Mouse (Mus musculus) cerebellum, adult (tissue): ENCODE measurements around the gene Fcgr3.

Experiments
- ATAC-seq: cut with Nextera tagmentation; 2 replicates; pipeline ENCODE4 v1.9.2; 2017; ENCODE audit warnings: mild to moderate bottlenecking, moderate library complexity, mixed read lengths; ENCODE audit not compliant: insufficient number of reproducible peaks, low FRiP score, low TSS enrichment

The Fcgr3 gene

DNA sequence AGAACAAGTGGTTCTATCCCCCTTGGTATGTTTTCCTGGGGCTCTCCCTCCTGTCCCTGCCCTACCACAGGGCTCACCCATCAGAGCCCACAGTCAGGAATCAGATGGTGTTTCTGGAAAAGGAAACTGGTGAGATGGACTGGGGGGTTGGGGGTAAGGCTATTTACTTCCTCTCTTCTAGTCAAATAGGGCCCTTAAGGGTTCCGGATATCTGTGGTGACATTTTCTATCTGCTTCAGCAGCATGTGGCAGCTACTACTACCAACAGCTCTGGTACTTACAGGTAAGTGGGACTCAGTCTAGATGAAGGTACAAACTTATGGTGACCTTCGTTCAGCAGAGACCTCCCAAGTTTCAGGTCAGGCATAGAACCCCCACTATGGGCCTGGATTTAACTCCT is 46.0 kb downstream of the Fcgr3 start, which contains the start of gene Fcgr4:
Gene Fcgr4 (plus strand): TSS at position 184 of the 400 bp plus-strand sequence.
- no peak for ATAC-seq

DNA sequence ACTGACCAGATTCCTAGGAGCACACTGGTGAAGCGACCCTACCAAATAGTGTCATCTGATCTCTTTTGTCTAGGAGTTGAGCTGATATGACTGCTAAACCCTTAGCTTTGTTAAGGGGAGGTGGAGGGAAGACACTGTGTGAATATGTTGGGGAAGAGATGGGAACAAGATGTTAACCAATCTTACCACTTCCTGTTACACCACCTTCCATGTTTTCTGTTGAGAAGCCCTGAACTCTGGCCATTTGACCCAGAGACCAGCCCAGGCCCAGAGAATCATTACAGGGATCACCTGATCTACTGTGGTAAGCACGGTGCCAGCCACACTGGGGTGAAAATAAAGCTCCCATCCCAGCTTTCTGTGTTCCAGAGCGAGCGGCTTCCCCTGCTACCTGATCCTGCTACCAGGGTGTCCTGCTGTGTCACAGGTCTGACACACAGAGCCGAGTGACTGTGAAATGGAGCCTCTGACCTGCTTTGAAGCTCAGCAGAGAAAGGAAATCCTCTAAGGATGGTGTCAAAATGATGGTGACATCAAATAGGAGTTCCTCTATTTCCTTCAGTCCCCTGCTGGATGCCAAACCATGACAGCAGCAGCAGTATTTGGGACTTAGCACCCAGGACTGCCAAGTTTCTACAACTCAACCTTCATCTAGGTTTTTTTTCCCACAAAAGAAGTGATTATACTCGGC is 47.1 kb downstream of the Fcgr3 start:
- no peak for ATAC-seq

GRCm38 (mm10) chr1:171016676-171017356 is 47.9 kb downstream of the Fcgr3 start:
- ATAC-seq, result no peak

GRCm38 (mm10) chr1:171011733-171012132 is 53.0 kb downstream of the Fcgr3 start:
- no peak for ATAC-seq

DNA sequence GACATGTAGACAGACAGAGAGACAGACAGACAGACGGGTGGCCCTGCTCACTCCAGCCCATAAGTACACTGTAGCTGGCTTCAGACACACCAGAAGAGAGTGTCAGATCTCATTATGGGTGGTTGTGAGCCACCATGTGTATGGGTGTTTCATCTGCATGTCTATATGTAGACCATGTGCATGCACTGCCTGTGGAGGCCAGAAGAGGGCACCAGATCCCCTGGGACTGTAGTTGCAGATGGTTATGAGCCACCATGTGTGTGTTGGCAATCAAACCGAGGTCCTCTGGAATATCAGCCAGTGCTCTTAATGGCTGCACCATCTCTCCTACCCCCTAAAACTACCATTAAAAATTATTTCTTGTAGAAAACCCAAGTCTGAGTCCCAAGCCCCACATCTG is 57.8 kb downstream of the Fcgr3 start:
- ATAC-seq, result no peak

DNA sequence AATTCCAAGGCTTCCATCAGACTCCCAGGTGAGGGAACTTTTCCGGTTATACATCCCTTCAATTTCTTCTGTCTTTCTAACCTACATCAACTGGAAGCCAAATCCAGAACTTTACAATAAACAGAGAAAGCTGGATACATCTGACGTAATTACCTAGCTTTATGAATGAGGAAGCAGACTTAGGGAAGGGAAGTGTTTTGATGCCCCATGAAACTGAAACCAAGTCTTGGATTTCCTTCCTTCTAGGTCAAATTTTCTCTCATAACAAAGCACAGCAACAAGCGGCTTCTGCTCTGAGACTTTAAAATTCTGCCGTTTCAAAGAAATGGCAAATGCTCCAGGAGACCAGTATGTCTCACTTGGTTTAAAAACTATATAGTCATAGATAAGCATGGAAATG is 58.4 kb downstream of the Fcgr3 start:
- no peak for ATAC-seq

GRCm38 (mm10) chr1:171005586-171005985 is 59.1 kb downstream of the Fcgr3 start:
- no peak for ATAC-seq

GRCm38 (mm10) chr1:171005081-171005480 is 59.7 kb downstream of the Fcgr3 start:
- no peak for ATAC-seq
